Mouse (Mus musculus) hindbrain, embryonic 13.5 days (tissue): Measurements from ENCODE around the gene Efnb2. TPM values are rescaled to one million over a fixed set of nuclear protein-coding genes. Genes with fewer than 3 reads are reported as not detected.

Experiments used
- ATAC-seq: fragments of 200-750 bp; cut with Nextera tagmentation; 2 replicates; pipeline ENCODE4 v1.8.0; 2017; ENCODE audit warnings: moderate TSS enrichment; ENCODE audit not compliant: low FRiP score
- H3K27ac ChIP-seq: fragments of 300-500 bp; sonication (generic); 2 replicates; pipeline ENCODE4 v1.5.1; 2015; ENCODE audit warnings: inconsistent platforms, mild to moderate bottlenecking, moderate library complexity
- H3K27me3 ChIP-seq: fragments of 300-500 bp; sonication (generic); 2 replicates; pipeline ENCODE4 v1.6.1; 2015; ENCODE audit warnings: mild to moderate bottlenecking, inconsistent platforms
- H3K36me3 ChIP-seq: fragments of 300-500 bp; sonication (generic); 2 replicates; pipeline ENCODE4 v1.6.1; 2015; ENCODE audit warnings: mild to moderate bottlenecking, inconsistent platforms
- H3K4me1 ChIP-seq: fragments of 300-500 bp; sonication (generic); replicated peaks from 2 replicates; pipeline ENCODE4 v1.6.1; 2015; ENCODE audit warnings: inconsistent platforms
- H3K4me2 ChIP-seq: fragments of 300-500 bp; sonication (generic); 2 replicates; pipeline ENCODE4 v1.6.1; 2015; ENCODE audit warnings: inconsistent platforms, mild to moderate bottlenecking, moderate library complexity
- H3K4me3 ChIP-seq: fragments of 300-500 bp; sonication (generic); 2 replicates; pipeline ENCODE4 v1.5.1; 2015; ENCODE audit warnings: mild to moderate bottlenecking, inconsistent platforms
- H3K9ac ChIP-seq: fragments of 300-500 bp; sonication (generic); 2 replicates; pipeline ENCODE4 v1.6.1; 2015; ENCODE audit warnings: mild to moderate bottlenecking, inconsistent platforms
- H3K9me3 ChIP-seq: fragments of 300-500 bp; sonication (generic); 2 replicates; pipeline ENCODE4 v1.6.1; 2016; ENCODE audit warnings: inconsistent platforms
- WGBS: fragments of 180-500 bp; shearing (Covaris S2); methylation state at CpG from one replicate; pipeline ENCODE4 v1.1.7; 2015; 5-methylcytosine and 5-hydroxymethylcytosine counted together
- polyA plus RNA-seq: library from polyadenylated mRNA; unstranded; fragments of >200 nt; fragmentation: Nextera tagmentation; extraction: Ambion mirVana; gene quantifications from 2 replicates; pipeline ENCODE4 v1.2.1, GENCODE M21; 2015

The Efnb2 gene
- polyA plus RNA-seq, 1 experiment from 2014 or later = 26.1 TPM

DNA sequence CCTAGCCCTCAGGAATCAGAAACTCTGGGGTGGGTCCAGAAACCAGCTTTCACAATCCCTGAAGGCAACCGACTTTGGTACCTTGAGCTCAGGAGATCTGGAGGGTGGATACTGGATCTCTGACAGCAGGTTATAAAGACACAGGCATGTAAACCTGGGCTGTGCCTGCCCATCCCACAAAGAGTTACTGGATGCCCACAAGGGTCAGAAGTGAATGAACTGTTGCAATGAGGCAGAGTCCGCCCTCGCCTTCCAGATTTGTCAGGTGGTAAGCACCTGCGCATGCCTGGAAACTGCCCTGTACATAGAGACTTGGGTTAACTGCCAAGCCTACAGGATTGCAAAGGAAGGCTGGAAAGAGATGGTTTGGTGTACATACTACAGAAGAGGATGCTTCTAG is 8.7 kb downstream of the Efnb2 start:
- Histone ChIP-seq H3K4me3 (no peak overlapping the region), H3K4me2 (peak overlapping the region; percentile 19; the same call in 1 of the 2 replicates), H3K27ac (no peak overlapping the region), H3K4me1 (peaks cover 92% of the 10 kb centered on the region), H3K9ac (no peak overlapping the region), H3K27me3 (no peaks in the 10 kb centered on the region), H3K36me3 (peaks cover 6% of the 10 kb centered on the region), H3K9me3 (no peaks in the 10 kb centered on the region)
- 84% methylated on average over 4 of the region's 4 CpGs for WGBS
- ATAC-seq = no peak

- WGBS = 36% methylated on average over 8 of the region's 8 CpGs
- Histone ChIP-seq H3K9ac (no peak overlapping the region), H3K27me3 (no peaks in the 10 kb centered on the region), H3K9me3 (no peaks in the 10 kb centered on the region), H3K27ac (peak overlapping the region; percentile 35), H3K4me1 (peaks cover 92% of the 10 kb centered on the region), H3K4me3 (no peak overlapping the region), H3K36me3 (peaks cover 6% of the 10 kb centered on the region), H3K4me2 (no peak overlapping the region)
- no peak for ATAC-seq
These were observed 11.1 kb downstream of the Efnb2 start for GRCm38 (mm10) chr8:8649944-8650343.

- Histone ChIP-seq H3K27me3 (no peaks in the 10 kb centered on the region), H3K4me1 (peaks cover 90% of the 10 kb centered on the region)
- WGBS = 82% methylated on average over 3 of the region's 3 CpGs
These were observed 11.5 kb downstream of the Efnb2 start for GRCm38 (mm10) chr8:8649536-8649935.

GRCm38 (mm10) chr8:8648686-8649085 is 12.4 kb downstream of the Efnb2 start:
- Histone ChIP-seq H3K4me3 (no peak overlapping the region), H3K9ac (no peak overlapping the region), H3K36me3 (peaks cover 6% of the 10 kb centered on the region), H3K9me3 (no peaks in the 10 kb centered on the region), H3K27me3 (no peaks in the 10 kb centered on the region), H3K4me1 (peaks cover 90% of the 10 kb centered on the region), H3K27ac (no peak overlapping the region), H3K4me2 (no peak overlapping the region)
- WGBS = 77% methylated on average over 7 of the region's 7 CpGs
- ATAC-seq = no peak

More at GRCm38 (mm10) chr8:8649536-8649935, 11.5 kb downstream of the Efnb2 start:
- H3K36me3 ChIP-seq = peaks cover 6% of the 10 kb centered on the region
- no peak overlapping the region for H3K4me3 ChIP-seq
- peak overlapping the region; percentile 35 for H3K27ac ChIP-seq
- H3K9me3 ChIP-seq = no peaks in the 10 kb centered on the region
- ATAC-seq = no peak
- no peak overlapping the region for H3K9ac ChIP-seq
- H3K4me2 ChIP-seq = no peak overlapping the region

DNA sequence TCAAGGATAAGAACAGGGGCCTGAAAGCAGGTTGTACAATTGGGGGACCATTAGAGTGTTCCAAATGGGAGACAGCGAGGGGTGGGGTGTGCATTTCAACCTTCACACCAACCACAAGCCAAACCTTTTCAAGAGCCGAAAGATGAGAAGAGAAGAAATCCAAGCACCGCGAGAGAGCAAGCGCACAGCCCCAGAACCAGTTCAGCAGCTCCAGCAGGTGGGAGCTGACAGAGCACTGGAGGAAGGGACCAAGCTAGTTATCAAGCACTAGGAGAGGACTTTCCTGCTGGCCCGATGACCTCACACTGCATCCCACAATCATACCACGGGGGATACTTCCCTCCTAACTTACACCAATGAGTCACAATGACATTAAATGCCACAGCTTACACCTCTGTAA is 13.2 kb downstream of the Efnb2 start:
- ATAC-seq = no peak
- 74% methylated on average over 7 of the region's 7 CpGs for WGBS
- no peaks in the 10 kb centered on the region for H3K27me3 ChIP-seq

DNA sequence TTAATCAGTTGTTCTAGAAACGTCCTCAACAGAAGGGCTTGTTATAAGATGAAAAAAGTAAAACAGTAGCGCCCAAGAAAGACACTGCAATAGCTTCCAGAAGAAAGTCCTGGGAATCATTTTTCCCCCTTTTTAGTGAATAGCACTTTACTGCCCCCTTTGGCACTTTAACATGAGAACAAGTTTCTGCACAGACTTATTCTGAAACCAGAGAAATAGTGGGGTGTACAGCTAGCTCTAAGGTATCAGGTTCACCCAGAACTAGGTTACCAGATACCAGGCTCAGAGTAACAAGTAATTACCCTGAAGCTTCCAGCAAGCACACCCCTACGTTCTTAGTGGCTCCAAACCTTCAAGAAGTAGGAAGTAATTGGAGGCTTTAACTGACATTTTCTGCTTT is 13.7 kb downstream of the Efnb2 start:
- WGBS = 71% methylated on average over 3 of the region's 3 CpGs
- peaks cover 86% of the 10 kb centered on the region for H3K4me1 ChIP-seq
- no peak overlapping the region for H3K4me2 ChIP-seq
- H3K36me3 ChIP-seq = peaks cover 6% of the 10 kb centered on the region
- no peak overlapping the region for H3K4me3 ChIP-seq
- H3K9me3 ChIP-seq = no peaks in the 10 kb centered on the region
- ATAC-seq = no peak
- no peaks in the 10 kb centered on the region for H3K27me3 ChIP-seq
- no peak overlapping the region for H3K9ac ChIP-seq
- H3K27ac ChIP-seq = no peak overlapping the region

More for the DNA sequence above, 13.2 kb downstream of the Efnb2 start:
- Histone ChIP-seq H3K4me3 (no peak overlapping the region), H3K9me3 (no peaks in the 10 kb centered on the region), H3K4me2 (no peak overlapping the region), H3K9ac (no peak overlapping the region), H3K36me3 (peaks cover 6% of the 10 kb centered on the region), H3K27ac (no peak overlapping the region), H3K4me1 (peaks cover 86% of the 10 kb centered on the region)

- Histone ChIP-seq H3K9ac (no peak overlapping the region), H3K27me3 (no peaks in the 10 kb centered on the region), H3K4me2 (no peak overlapping the region), H3K36me3 (peaks cover 1% of the 10 kb centered on the region), H3K4me1 (peaks cover 81% of the 10 kb centered on the region), H3K4me3 (no peak overlapping the region), H3K27ac (no peak overlapping the region), H3K9me3 (no peaks in the 10 kb centered on the region)
- 63% methylated on average over 11 of the region's 11 CpGs for whole genome bisulfite sequencing
- ATAC-seq = no peak
These were observed 16.7 kb downstream of the Efnb2 start for GRCm38 (mm10) chr8:8644160-8644915.

DNA sequence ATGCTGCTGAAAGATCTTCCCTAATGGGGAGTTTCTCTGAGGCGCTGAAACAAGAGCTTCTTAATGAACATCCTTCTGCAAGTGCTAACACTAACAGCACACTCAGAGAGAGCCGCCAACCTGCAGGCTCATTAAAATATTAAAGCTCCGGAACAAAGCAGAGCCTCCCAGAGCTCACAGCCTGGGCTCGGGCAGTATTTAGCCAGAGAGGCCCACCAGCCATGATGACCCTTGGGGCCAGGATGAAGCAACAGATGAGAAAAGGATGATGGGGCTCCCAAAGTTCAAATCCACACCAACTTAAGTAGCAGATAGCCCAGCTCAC is 20.8 kb downstream of the Efnb2 start:
- no peak overlapping the region for H3K4me3 ChIP-seq
- no peak overlapping the region for H3K27ac ChIP-seq
- ATAC-seq = no peak
- no peak overlapping the region for H3K9ac ChIP-seq
- no peaks in the 10 kb centered on the region for H3K27me3 ChIP-seq
- H3K4me2 ChIP-seq = no peak overlapping the region
- WGBS = 5% methylated on average over 4 of the region's 4 CpGs
- no peaks in the 10 kb centered on the region for H3K9me3 ChIP-seq
- H3K36me3 ChIP-seq = peaks cover 14% of the 10 kb centered on the region
- H3K4me1 ChIP-seq = peaks cover 74% of the 10 kb centered on the region

GRCm38 (mm10) chr8:8639569-8640263 is 21.3 kb downstream of the Efnb2 start:
- H3K4me1 ChIP-seq = peaks cover 74% of the 10 kb centered on the region
- H3K9ac ChIP-seq = no peak overlapping the region
- peaks cover 14% of the 10 kb centered on the region for H3K36me3 ChIP-seq
- peak overlapping the region; percentile 20; the same call in 1 of the 2 replicates for H3K27ac ChIP-seq
- 42% methylated on average over 8 of the region's 8 CpGs for WGBS
- no peak overlapping the region for H3K4me2 ChIP-seq
- no peak overlapping the region for H3K4me3 ChIP-seq
- H3K9me3 ChIP-seq = no peaks in the 10 kb centered on the region
- no peak for ATAC-seq
- no peaks in the 10 kb centered on the region for H3K27me3 ChIP-seq

DNA sequence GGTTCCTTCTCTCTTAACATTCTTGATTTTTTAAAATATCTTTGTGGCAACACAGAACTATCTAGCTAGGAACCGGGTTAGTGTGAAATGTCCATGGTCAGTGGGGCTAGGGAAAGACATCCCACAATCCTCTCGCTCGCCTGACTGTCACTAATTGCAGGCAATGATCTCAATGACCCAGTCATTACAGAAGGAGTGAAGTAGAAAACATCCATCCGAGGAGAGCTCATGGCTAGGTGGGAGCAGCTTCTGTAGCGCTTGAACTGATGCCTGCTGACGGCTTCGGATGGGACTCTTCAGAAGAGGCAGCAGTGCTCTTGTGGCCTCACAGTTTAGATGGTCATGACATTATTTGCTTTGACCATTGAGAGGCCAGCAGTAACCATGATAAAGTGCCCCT is 29.6 kb downstream of the Efnb2 start:
- Histone ChIP-seq H3K9ac (no peak overlapping the region), H3K4me1 (peaks cover 55% of the 10 kb centered on the region), H3K9me3 (no peaks in the 10 kb centered on the region), H3K27me3 (no peaks in the 10 kb centered on the region), H3K36me3 (peaks cover 8% of the 10 kb centered on the region; the same call in 1 of the 2 replicates), H3K27ac (no peak overlapping the region), H3K4me2 (no peak overlapping the region), H3K4me3 (no peak overlapping the region)
- ATAC-seq = no peak
- 76% methylated on average over 7 of the region's 7 CpGs for WGBS

GRCm38 (mm10) chr8:8624017-8624416 is 37.0 kb downstream of the Efnb2 start:
- Histone ChIP-seq H3K9me3 (no peaks in the 10 kb centered on the region), H3K36me3 (peaks cover 33% of the 10 kb centered on the region), H3K27me3 (no peaks in the 10 kb centered on the region), H3K4me2 (no peak overlapping the region), H3K4me3 (no peak overlapping the region), H3K27ac (no peak overlapping the region; the same call in 1 of the 2 replicates), H3K4me1 (peaks cover 52% of the 10 kb centered on the region), H3K9ac (no peak overlapping the region)
- WGBS = 66% methylated on average over 7 of the region's 7 CpGs
- ATAC-seq = no peak

GRCm38 (mm10) chr8:8623486-8623885 is 37.6 kb downstream of the Efnb2 start:
- no peak overlapping the region for H3K9ac ChIP-seq
- WGBS = 68% methylated on average over 8 of the region's 8 CpGs
- peaks cover 33% of the 10 kb centered on the region for H3K36me3 ChIP-seq
- no peak overlapping the region for H3K27ac ChIP-seq
- no peaks in the 10 kb centered on the region for H3K27me3 ChIP-seq
- no peak overlapping the region for H3K4me3 ChIP-seq
- peaks cover 51% of the 10 kb centered on the region for H3K4me1 ChIP-seq
- no peaks in the 10 kb centered on the region for H3K9me3 ChIP-seq
- no peak for ATAC-seq
- H3K4me2 ChIP-seq = no peak overlapping the region

GRCm38 (mm10) chr8:8622476-8622875 is 38.6 kb downstream of the Efnb2 start:
- Histone ChIP-seq H3K27ac (peak overlapping the region; percentile 6; the same call in 1 of the 2 replicates), H3K27me3 (no peaks in the 10 kb centered on the region), H3K4me2 (no peak overlapping the region), H3K9me3 (no peaks in the 10 kb centered on the region), H3K4me3 (no peak overlapping the region), H3K4me1 (peaks cover 50% of the 10 kb centered on the region), H3K36me3 (peaks cover 36% of the 10 kb centered on the region), H3K9ac (no peak overlapping the region)
- ATAC-seq = no peak
- 70% methylated on average over 3 of the region's 3 CpGs for WGBS
